Mouse (Mus musculus) heart, postnatal 25 days (tissue): ENCODE results near the gene Aqp11. TPM values are rescaled to one million over a fixed set of nuclear protein-coding genes. Genes with fewer than 3 reads are reported as not detected.

Source experiments
- DNase-seq: peaks from one replicate; pipeline ENCODE4 v3.0.0; 2022; ENCODE audit warnings: low spot score
- intact Hi-C: fragments of 180-260 bp; cut with DNase I; formaldehyde crosslinking; loops from one replicate; pipeline ENCODE4 v1.15.1; 2025
- total RNA-seq, 2 experiments: library from RNA; stranded (reverse); gene quantifications; 2 replicates each; pipeline ENCODE4 v1.2.3; 2021

The Aqp11 gene
- 1 to 10 TPM; 1.6 to 1.9 TPM for total RNA-seq

GRCm38 (mm10) chr7:97737638-97738456, at the start of gene Aqp11:
TSS of gene Aqp11 (minus strand) at chr7:97738289.
- intact Hi-C loops, result loop anchor here (5.0 kb wide), 2 partner anchors 34 to 49 kb away; partner anchors contain the start of gene Pak1
- peak; percentile 78 for DNase-seq

DNA sequence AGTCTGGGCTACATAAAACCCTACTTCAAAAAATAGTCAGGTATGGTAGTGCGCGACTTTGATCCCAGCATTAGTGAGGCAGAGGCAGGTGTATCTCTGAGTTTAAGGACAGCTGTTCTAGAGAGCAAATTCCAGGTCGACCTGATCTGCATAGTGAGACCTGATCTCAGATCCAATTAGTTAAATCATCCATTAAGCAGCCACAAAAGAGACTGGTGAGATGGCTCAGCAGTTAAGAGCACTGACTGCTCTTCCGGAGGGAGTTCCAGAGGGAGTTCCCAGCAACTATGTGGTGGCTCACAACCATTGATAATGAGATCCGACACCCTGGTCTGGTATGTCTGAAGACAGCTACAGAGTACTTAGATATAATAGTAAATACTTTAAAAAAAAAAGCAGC, 45.4 kb upstream of the Aqp11 start:
- DNase-seq, result no peak
- intact Hi-C loops, result no loop called here

- no peak for DNase-seq
- intact Hi-C loops, result no loop called here
Observed at GRCm38 (mm10) chr7:97781496-97781895, 43.4 kb upstream of the Aqp11 start.

GRCm38 (mm10) chr7:97780815-97781214, 42.7 kb upstream of the Aqp11 start:
- no peak for DNase-seq
- intact Hi-C loops, result no loop called here

DNA sequence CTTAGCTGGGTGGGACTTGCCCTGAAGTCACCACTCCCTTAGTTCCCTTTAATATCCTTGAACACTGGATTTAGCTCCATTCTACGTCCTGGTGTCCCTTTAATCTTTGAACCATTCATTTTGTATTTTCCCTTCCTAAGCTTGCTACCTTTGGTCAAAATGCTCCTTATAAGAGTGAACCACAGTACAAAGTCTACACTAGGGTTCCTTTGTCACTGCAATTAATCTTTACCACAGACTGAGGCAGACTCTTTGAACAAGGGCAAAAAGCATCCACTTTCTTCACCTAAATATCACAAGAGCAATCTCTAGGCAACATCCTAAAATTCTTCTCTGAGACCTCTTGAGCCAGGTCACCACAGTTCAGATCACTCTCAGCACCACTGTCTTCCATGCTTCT, 42.1 kb upstream of the Aqp11 start:
- intact Hi-C loops, result no loop called here
- no peak for DNase-seq

- no peak for DNase-seq
- intact Hi-C loops, result no loop called here
Observed at GRCm38 (mm10) chr7:97777191-97777590, 39.1 kb upstream of the Aqp11 start.

- no peak for DNase-seq
- intact Hi-C loops, result no loop called here
Observed at GRCm38 (mm10) chr7:97775923-97776322, 37.8 kb upstream of the Aqp11 start.

DNA sequence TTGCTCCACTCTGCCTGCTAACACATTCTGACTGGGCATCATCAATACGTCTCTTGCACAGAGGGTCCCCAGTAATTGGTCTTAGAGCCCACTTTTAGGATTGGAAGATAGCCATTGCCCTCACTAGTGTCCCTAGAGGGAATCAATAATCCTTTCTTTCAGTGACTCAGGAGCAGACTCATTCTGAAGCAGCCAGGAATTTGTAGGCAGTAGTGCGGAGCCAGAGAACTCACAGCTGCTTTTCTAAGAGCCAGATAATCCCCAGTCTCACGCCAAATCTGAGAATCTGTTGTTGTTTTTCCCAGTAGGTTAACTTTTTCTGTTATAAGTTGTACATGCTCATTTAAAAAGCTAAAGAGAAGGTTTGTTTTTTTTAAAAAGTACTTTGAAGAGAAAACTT, 37.3 kb upstream of the Aqp11 start:
- intact Hi-C loops, result no loop called here
- DNase-seq, result no peak

DNA sequence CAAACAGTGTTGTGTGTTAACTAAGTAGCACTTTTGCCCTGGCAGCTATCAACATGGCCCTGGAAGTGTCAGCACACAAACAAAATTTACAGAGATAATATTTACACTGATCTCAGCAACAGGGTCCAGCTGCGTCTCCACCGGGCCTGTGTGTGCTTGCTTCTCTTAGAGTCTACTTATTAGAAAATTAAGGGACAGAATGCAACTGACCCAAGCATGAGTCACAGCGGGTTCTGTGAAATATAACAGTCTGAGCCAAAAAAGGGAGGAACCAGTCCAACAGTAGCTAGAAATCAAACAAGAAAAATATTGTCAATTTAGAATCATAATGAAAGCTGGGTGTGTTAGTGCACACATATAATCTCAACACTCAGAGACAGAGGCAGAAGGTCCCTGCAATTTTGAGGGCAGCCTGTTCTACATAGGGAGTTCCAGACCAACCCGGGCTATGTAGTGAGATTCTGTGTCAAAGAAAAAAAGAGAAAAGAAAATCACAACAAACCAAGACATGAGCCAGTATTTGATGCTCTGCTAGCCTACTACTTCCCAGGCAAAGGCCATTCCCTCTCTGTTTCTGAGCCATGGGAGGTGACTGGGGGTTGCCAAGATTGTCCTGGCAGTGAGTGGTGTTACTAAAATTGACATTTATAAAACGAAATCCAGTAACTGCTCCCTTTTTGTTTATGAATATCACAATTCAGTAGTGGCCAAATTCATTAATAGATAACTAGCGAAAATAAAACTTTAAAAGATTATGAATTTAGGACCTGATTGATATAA, 32.9 kb upstream of the Aqp11 start:
- no peak for DNase-seq

DNA sequence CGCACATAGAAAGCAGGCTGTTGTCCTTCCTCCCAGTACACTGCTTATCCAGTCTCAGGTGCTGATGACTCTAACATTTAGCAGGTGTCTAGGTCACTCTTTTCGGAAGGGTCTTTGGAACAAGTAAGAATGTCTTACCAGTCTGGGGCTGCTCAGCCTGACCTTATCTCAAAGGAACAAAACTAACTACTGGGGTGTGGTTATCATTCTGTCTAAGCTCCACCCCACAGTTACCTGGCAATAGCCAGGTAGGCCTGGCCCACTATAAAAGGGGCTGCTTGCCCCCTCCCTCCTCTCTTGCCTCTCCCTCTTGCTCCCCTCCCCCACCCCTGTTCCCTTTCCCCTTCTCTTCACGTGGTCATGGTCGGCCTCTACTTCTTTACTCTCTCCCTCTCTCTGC, 30.9 kb upstream of the Aqp11 start:
- no peak for DNase-seq
- intact Hi-C loops, result no loop called here

More for the DNA sequence above, 32.9 kb upstream of the Aqp11 start:
- intact Hi-C loops, result loop anchor here (5.0 kb wide), 1 partner anchor 34 kb away; the partner anchor contains the start of gene Aqp11

- intact Hi-C loops, result no loop called here
- no peak for DNase-seq
Observed at GRCm38 (mm10) chr7:97767841-97768240, 29.8 kb upstream of the Aqp11 start.

- intact Hi-C loops, result no loop called here
- no peak for DNase-seq
Observed at GRCm38 (mm10) chr7:97766406-97767166, 28.5 kb upstream of the Aqp11 start.

- intact Hi-C loops, result no loop called here
Observed at GRCm38 (mm10) chr7:97765963-97766347, 27.9 kb upstream of the Aqp11 start.

GRCm38 (mm10) chr7:97765181-97765962, 27.3 kb upstream of the Aqp11 start:
- intact Hi-C loops, result no loop called here
- no peak for DNase-seq

More at GRCm38 (mm10) chr7:97765963-97766347, 27.9 kb upstream of the Aqp11 start:
- DNase-seq, result no peak

GRCm38 (mm10) chr7:97764591-97764990, 26.5 kb upstream of the Aqp11 start:
- no peak for DNase-seq
- intact Hi-C loops, result no loop called here

DNA sequence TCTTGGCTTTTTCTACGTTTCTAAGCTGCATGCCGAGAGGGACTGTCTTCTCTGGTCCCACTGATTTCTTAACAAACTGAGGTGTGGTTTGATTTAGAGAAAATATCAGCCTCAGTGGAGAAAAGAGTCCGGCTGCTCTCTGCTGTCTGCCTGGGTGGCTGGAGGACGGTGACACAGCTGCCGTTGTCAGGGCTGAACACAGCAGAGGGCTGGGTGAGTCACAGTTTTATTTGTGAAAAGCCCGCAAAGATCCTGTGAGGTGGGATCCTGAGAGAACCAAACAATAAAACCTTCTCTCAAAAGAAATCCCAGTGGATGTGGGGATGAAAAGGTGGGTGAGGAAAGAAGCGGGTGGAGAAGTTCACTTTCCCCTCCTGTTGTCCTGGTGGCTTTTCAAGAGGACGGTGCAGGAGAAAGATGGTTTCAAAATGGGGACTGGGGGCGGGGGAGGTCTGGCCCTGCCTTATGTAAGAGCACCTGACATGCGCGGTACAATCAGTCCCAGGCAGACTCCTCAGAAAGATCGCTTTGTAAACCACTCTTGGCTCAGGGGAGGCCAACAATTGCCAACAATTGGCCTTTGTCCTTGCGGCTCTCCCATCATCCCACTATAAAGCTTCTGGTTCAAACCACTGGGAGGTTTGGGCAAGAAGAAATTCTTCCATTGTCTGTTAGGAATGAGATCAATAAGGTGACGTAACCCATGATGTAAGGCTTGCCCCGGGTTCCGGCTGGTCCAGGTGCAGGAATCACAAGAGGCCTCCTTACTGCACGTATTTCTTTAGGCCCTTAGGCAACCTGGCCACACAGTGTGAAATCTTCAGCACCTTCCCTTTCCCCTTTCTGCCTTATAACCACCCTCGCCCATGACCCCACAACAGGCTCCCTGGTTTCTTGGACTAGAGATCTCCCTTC, 19.1 kb upstream of the Aqp11 start:
- no peak for DNase-seq
- intact Hi-C loops, result no loop called here

DNA sequence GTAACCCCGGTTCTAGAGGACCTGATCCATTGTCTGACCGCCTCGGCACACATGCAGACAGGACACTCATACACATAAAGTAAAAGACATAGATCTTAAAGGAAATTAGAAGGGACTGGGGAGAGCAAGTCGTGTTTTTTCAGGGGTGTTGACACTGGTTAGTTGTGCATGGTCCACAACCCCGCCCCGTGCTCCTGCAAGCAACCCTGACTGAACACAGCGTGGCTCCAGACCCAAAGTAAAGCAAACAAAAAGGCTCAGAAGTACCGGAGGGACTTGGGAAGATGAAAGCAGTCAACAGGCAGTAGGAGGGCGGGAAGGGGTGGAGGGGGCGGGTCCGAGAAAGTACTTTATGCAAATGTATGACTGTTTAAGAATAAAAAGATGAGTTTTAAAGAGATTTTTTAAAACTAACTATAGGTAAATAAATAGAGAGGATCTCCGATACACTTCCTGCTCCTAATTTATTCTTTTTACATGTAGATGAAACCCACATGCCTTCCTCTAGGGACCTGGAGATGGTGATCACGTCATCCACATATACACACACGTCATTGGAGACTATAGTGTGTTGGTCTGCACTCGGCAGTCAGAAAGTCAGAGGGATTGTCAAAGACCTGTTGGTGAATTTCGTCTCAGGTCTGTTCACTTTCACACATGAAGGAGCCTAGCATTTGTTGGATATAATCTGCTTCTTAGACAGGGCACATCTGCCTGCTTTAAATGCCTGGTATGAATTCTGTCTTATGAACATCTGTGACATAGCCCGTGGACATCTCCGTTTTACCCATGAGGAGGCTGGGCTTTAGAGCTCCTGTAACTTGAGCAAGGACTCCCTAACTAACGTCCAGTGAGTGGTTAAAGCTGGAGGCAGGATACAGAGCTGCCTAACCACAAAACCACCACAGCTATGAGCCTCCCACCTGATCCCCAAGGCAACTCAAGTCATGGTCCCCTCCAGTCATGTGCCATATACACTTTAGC, 11.4 kb upstream of the Aqp11 start:
- DNase-seq, result no peak
- intact Hi-C loops, result loop anchor here (2.0 to 5.0 kb wide), 2 partner anchors 93 to 369 kb away; partner anchors contain the start of gene Myo7a
